Mouse (Mus musculus): ENCODE results near the gene Acap1.

DNA sequence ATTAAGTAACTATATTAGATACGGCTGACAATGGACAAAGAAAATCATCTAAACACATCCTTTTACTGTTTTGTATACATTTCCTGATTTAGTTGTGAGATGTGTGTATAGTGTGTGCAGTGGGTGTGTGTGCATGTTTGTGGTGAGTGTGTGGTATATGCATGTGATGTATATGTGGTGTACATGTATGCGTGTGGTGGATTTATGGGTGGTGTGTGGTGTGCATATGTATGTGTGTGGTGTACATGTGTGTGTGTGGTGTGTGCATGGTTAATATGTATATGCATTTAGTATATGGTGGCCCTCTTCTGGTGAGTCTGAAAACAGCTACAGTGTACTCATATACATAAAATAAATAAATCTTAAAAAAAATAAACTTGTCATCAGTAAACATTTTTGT is 32.2 kb upstream of the Acap1 start:
- no peak for TF ChIP-seq GATA1 (IDR thresholded peaks at IDR 0.05; ENCODE audit: borderline replicate concordance, low read length)
- TF ChIP-seq FLI1 (IDR thresholded peaks at IDR 0.05; ENCODE audit: low read length) = no peak
